Mouse (Mus musculus): ENCODE measurements around the gene Zfp738. TPM values are rescaled to one million over a fixed set of nuclear protein-coding genes. Genes with fewer than 3 reads are reported as not detected.

The Zfp738 gene
- polyA plus RNA-seq, 1 experiment from 2014 or later = 6.8 TPM

DNA sequence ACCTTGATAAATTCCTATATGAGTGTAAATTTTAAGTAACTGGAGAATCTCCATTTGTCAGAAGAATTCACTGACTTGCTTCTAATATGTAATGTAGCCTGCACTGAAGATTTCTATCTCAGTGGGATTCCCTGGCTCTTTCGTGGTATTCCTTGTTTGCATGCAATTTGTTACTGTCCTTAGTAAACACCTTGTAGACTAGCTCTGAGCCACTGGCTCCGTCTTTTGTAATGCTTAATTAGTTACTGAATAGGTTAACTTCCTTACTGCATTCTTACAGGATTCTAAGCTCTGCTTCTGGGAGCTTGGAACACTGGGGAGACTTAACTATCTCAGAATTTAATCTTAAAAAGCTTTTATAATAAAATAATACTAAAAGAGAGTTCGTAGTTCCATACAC is 34.4 kb downstream of the Zfp738 start:
- DNase-seq (ENCODE audit: low read depth, low spot score) (no peak), ATAC-seq (no peak)
- no peaks in the 10 kb centered on the region for H3K27me3 ChIP-seq
- in situ Hi-C loops (cut with MboI; ENCODE audit: low pct_unique_long_range_greater_than_20kb) = no loop called here
- no peak for TF ChIP-seq CTCF (IDR thresholded peaks at IDR 0.05)
- CTCF ChIA-PET = interaction anchor here (0.7 kb wide), 1 partner anchor 36 kb away, joined by 3 read pairs; no protein-coding TSS in a partner anchor
- POLR2A ChIA-PET = no interaction called here

DNA sequence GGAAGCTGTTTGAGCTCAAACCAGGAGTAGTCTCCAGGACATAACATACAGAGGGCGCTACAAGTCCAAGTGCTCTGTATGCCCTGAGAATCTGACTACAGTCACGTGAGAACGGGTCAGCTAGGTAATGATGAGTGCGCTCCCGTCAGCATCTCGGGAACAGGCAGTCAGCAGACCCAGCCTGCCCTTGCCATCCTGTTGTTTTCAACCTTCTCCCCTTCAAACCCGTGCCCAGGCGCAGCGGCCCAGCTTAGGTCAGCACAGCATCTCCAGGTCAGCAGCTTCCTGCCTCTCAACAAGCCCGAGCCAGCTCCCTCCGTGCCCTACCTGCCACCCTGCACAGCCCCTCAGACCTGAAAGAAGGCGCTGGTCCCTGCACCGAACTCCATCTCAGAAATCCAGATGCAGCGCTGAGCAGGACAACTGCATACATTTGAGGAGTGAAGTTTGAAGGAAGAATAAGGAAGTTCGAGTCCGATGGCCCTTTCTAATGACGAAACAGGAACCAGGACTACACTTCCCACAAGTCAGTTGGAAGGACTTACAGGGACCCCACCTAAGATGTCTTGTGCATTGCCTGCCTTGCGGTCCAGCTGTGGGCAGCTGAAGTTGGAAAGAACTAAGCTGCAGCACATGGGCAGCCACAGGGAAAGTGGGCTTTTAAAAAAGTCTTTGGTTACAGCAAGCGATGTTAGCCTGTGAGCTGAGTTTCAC is 49.4 kb downstream of the Zfp738 start, which contains the start of the genes Gm49345 and Zfp729a:
Gene Gm49345, minus strand, starts transcription at position 476 of the 714 bp plus-strand sequence.
Gene Zfp729a, minus strand, starts transcription at position 498 of the 714 bp plus-strand sequence.
- H3K27me3 ChIP-seq = no peaks in the 10 kb centered on the region
- ChIA-PET POLR2A (no interaction called here), CTCF (interaction anchor here (0.6 to 1.6 kb wide), 6 partner anchors 20 to 51 kb away, joined by 3 read pairs; no protein-coding TSS in a partner anchor)
- in situ Hi-C loops (cut with MboI; ENCODE audit: low pct_unique_long_range_greater_than_20kb) = loop anchor here (10.0 kb wide), 1 partner anchor 47 kb away; the partner anchor contains the start of gene Zfp738
- no peak for TF ChIP-seq CTCF (IDR thresholded peaks at IDR 0.05)
- DNase-seq (ENCODE audit: low read depth, low spot score) = peak; percentile 53
- ATAC-seq = peak; percentile 99

DNA sequence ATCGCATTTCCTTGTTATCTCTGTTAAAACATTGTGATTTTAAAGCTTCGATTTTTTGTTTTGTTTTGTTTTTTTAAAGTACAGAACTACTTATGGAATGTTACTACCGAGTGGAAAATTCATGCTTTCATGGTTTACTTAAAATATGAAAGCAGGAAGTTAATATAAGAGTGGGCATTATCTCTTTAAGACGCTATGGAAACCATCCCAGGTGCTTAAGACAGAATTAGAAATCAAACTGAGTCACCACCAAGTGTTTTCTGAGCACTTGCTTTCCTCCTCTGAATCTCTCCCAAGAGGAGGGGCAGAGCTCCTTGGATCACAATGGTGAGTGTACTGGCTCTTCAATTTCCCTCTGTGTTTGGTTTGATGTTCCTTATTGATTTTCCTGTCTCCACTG is 76.8 kb downstream of the Zfp738 start:
- TF ChIP-seq CTCF (IDR thresholded peaks at IDR 0.05) = no peak
- DNase-seq (ENCODE audit: low read depth, low spot score) (no peak), ATAC-seq (no peak)
- H3K27me3 ChIP-seq = no peaks in the 10 kb centered on the region
- CTCF ChIA-PET = interaction anchor here (0.6 kb wide), 1 partner anchor 239 kb away, joined by 3 read pairs; no protein-coding TSS in a partner anchor
- in situ Hi-C loops (cut with MboI; ENCODE audit: low pct_unique_long_range_greater_than_20kb) = loop anchor here (10.0 kb wide), 1 partner anchor 225 kb away; the partner anchor contains the start of gene Gm10037
- POLR2A ChIA-PET = no interaction called here

DNA sequence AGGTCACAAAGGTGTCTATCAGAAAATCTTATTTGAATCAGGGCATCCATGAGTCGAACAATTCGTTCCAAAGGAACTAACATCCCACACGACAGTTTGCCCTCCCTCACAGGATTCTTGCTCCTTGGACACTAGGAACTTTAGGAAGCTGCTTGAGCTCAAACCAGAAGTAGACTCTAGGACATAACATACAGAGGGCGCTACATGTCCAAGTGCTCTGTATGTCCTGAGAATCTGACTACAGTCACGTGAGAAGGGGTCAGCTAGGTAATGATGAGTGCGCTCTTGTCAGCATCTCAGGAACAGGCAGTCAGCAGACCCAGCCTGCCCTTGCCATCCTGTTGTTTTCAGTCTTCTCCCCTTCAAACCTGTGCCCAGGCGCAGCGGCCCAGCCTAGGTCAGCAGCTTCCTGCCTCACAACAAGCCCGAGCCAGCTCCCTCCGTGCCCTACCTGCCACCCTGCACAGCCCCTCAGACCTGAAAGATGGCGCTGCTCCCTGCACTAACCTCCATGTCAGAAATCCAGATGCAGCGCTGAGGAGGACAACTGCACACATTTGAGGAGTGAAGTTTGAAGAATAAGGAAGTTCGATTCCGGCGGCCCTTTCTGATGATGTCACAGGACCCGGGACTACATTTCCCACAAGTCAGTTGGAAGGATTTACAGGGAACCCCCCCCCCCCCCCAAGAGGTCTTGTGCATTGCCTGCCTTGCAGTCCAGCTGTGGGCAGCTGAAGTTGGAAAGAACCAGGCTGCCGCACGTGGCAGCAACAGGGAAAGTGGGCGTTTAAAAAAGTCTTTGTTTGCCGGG is 77.6 kb downstream of the Zfp738 start, which contains the start of gene Zfp729b:
Gene Zfp729b, minus strand, starts transcription at position 642 of the 811 bp plus-strand sequence.
- H3K27me3 ChIP-seq = no peaks in the 10 kb centered on the region
- peak; percentile 71 for ATAC-seq
- DNase-seq (ENCODE audit: low read depth, low spot score) = peak; percentile 48
- in situ Hi-C loops (cut with MboI; ENCODE audit: low pct_unique_long_range_greater_than_20kb) = no loop called here
- ChIA-PET CTCF (interaction anchor here (0.6 to 1.3 kb wide), 2 partner anchors 28 to 240 kb away, joined by 3 read pairs; partner anchors contain the start of genes Gm49345 and Zfp729a), POLR2A (interaction anchor here (0.6 kb wide), 1 partner anchor 101 kb away, joined by 4 read pairs; no protein-coding TSS in a partner anchor)
- TF ChIP-seq CTCF (IDR thresholded peaks at IDR 0.05) = no peak

Other genes with a start within 250 kb of the Zfp738 start
- 11.3 TPM for gene Zfp874a, start 235.4 kb downstream of the Zfp738 start, polyA plus RNA-seq (2021)
- gene Zfp874b, start 202.8 kb downstream of the Zfp738 start, polyA plus RNA-seq (2021) = 11.3 TPM
- 9.2 TPM for gene Zfp58, start 186.5 kb downstream of the Zfp738 start, polyA plus RNA-seq (2021)
- not detected for gene Gm26965, start 160.9 kb downstream of the Zfp738 start, polyA plus RNA-seq (2021)
- 14.2 TPM for gene Zfp87, start 160.9 kb downstream of the Zfp738 start, polyA plus RNA-seq (2021)
- gene Zfp748, start 133.2 kb downstream of the Zfp738 start, polyA plus RNA-seq (2021) = 6.3 TPM
- 7.5 TPM for gene Zfp729b, start 77.4 kb downstream of the Zfp738 start, polyA plus RNA-seq (2021)
- gene Gm49345, start 49.3 kb downstream of the Zfp738 start, polyA plus RNA-seq (2021) = 1.2 TPM
- 4.4 TPM for gene Zfp729a, start 49.3 kb downstream of the Zfp738 start, polyA plus RNA-seq (2021)
- gene Zfp65, start 42.1 kb upstream of the Zfp738 start, polyA plus RNA-seq (2021) = 11.8 TPM
- gene Zfp85, start 68.2 kb upstream of the Zfp738 start, polyA plus RNA-seq (2021) = 3.2 TPM
- gene Zfp493, start 92.6 kb upstream of the Zfp738 start, polyA plus RNA-seq (2021) = 1.2 TPM
- 3.6 TPM for gene Zfp273, start 126.7 kb upstream of the Zfp738 start, polyA plus RNA-seq (2021)
- gene Gm10037, start 144.0 kb upstream of the Zfp738 start, polyA plus RNA-seq (2021) = 0.23 TPM
- 0.14 TPM for gene BC048507, start 176.3 kb upstream of the Zfp738 start, polyA plus RNA-seq (2021)

Data from Patski (cell line).